Mouse (Mus musculus) hindbrain, embryonic 15.5 days (tissue): ENCODE data around the gene Nr5a2. TPM values are rescaled to one million over a fixed set of nuclear protein-coding genes. Genes with fewer than 3 reads are reported as not detected.

ENCODE experiments used
- ATAC-seq: fragments of 200-750 bp; cut with Nextera tagmentation; 2 replicates; pipeline ENCODE4 v1.8.0; 2017; ENCODE audit warnings: low read depth, moderate number of reproducible peaks, moderate TSS enrichment; ENCODE audit not compliant: low FRiP score
- H3K27ac ChIP-seq: fragments of 300-500 bp; sonication (generic); replicated peaks from 2 replicates; pipeline ENCODE4 v1.5.1; 2015; ENCODE audit warnings: mild to moderate bottlenecking, inconsistent platforms
- H3K27me3 ChIP-seq: fragments of 300-500 bp; sonication (generic); 2 replicates; pipeline ENCODE4 v1.6.1; 2015; ENCODE audit warnings: control low read depth, inconsistent platforms
- H3K36me3 ChIP-seq: fragments of 300-500 bp; sonication (generic); 2 replicates; pipeline ENCODE4 v1.6.1; 2015; ENCODE audit warnings: control low read depth, inconsistent platforms
- H3K4me1 ChIP-seq: fragments of 300-500 bp; sonication (generic); replicated peaks from 2 replicates; pipeline ENCODE4 v1.6.1; 2015; ENCODE audit warnings: control low read depth, inconsistent platforms
- H3K4me2 ChIP-seq: fragments of 300-500 bp; sonication (generic); 2 replicates; pipeline ENCODE4 v1.6.1; 2015; ENCODE audit warnings: moderate library complexity, mild to moderate bottlenecking, inconsistent platforms
- H3K4me3 ChIP-seq: fragments of 300-500 bp; sonication (generic); 2 replicates; pipeline ENCODE4 v1.5.1; 2015; ENCODE audit warnings: mild to moderate bottlenecking, inconsistent platforms
- H3K9ac ChIP-seq: fragments of 300-500 bp; sonication (generic); 2 replicates; pipeline ENCODE4 v1.6.1; 2015; ENCODE audit warnings: inconsistent platforms
- H3K9me3 ChIP-seq: fragments of 300-500 bp; sonication (generic); 2 replicates; pipeline ENCODE4 v1.6.1; 2016; ENCODE audit warnings: control low read depth, inconsistent platforms
- WGBS: fragments of 180-500 bp; shearing (Covaris S2); methylation state at CpG from one replicate; pipeline ENCODE4 v1.1.7; 2015; 5-methylcytosine and 5-hydroxymethylcytosine counted together
- polyA plus RNA-seq: library from polyadenylated mRNA; unstranded; fragments of >200 nt; fragmentation: Nextera tagmentation; extraction: Ambion mirVana; gene quantifications from 2 replicates; pipeline ENCODE4 v1.2.1, GENCODE M21; 2015

Gene Nr5a2
- polyA plus RNA-seq, 1 experiment from 2014 or later = 0.70 TPM

- Histone ChIP-seq H3K9me3 (no peaks in the 10 kb centered on the region), H3K36me3 (no peaks in the 10 kb centered on the region), H3K27me3 (no peaks in the 10 kb centered on the region), H3K27ac (no peak overlapping the region), H3K9ac (no peak overlapping the region), H3K4me2 (no peak overlapping the region), H3K4me1 (no peaks in the 10 kb centered on the region), H3K4me3 (no peak overlapping the region)
- WGBS = 65% methylated on average over 2 of the region's 2 CpGs
- no peak for ATAC-seq
These were observed 65.5 kb downstream of the Nr5a2 start for GRCm38 (mm10) chr1:136894753-136895152.

GRCm38 (mm10) chr1:136893162-136893561, 67.1 kb downstream of the Nr5a2 start:
- H3K9ac ChIP-seq = no peak overlapping the region
- 84% methylated on average over 6 of the region's 6 CpGs for WGBS
- no peak for ATAC-seq
- no peak overlapping the region for H3K4me2 ChIP-seq
- no peaks in the 10 kb centered on the region for H3K4me1 ChIP-seq
- no peaks in the 10 kb centered on the region for H3K9me3 ChIP-seq
- H3K36me3 ChIP-seq = no peaks in the 10 kb centered on the region
- H3K27me3 ChIP-seq = no peaks in the 10 kb centered on the region
- no peak overlapping the region for H3K27ac ChIP-seq
- no peak overlapping the region for H3K4me3 ChIP-seq

GRCm38 (mm10) chr1:136890439-136890838, 69.8 kb downstream of the Nr5a2 start:
- H3K27me3 ChIP-seq = no peaks in the 10 kb centered on the region
- H3K9me3 ChIP-seq = no peaks in the 10 kb centered on the region
- H3K27ac ChIP-seq = no peak overlapping the region
- H3K36me3 ChIP-seq = no peaks in the 10 kb centered on the region
- WGBS = 78% methylated on average over 7 of the region's 7 CpGs
- no peaks in the 10 kb centered on the region for H3K4me1 ChIP-seq
- no peak for ATAC-seq
- H3K4me2 ChIP-seq = no peak overlapping the region
- H3K9ac ChIP-seq = no peak overlapping the region
- H3K4me3 ChIP-seq = no peak overlapping the region

- H3K9me3 ChIP-seq = no peaks in the 10 kb centered on the region
- no peak overlapping the region for H3K27ac ChIP-seq
- WGBS = 30% methylated on average over 6 of the region's 6 CpGs
- no peak overlapping the region for H3K9ac ChIP-seq
- no peaks in the 10 kb centered on the region for H3K27me3 ChIP-seq
- H3K4me3 ChIP-seq = no peak overlapping the region
- H3K4me2 ChIP-seq = no peak overlapping the region
- ATAC-seq = no peak
- no peaks in the 10 kb centered on the region for H3K4me1 ChIP-seq
- H3K36me3 ChIP-seq = no peaks in the 10 kb centered on the region
These were observed 71.5 kb downstream of the Nr5a2 start for GRCm38 (mm10) chr1:136888704-136889103.

GRCm38 (mm10) chr1:136886678-136887077, 73.6 kb downstream of the Nr5a2 start:
- Histone ChIP-seq H3K4me1 (no peaks in the 10 kb centered on the region), H3K9me3 (no peaks in the 10 kb centered on the region), H3K27me3 (no peaks in the 10 kb centered on the region), H3K4me3 (no peak overlapping the region), H3K9ac (no peak overlapping the region), H3K27ac (no peak overlapping the region), H3K36me3 (no peaks in the 10 kb centered on the region), H3K4me2 (no peak overlapping the region)
- no peak for ATAC-seq
- 46% methylated on average over 6 of the region's 6 CpGs for WGBS

- no peak overlapping the region for H3K4me2 ChIP-seq
- no peaks in the 10 kb centered on the region for H3K27me3 ChIP-seq
- H3K9me3 ChIP-seq = no peaks in the 10 kb centered on the region
- H3K27ac ChIP-seq = no peak overlapping the region
- no peak overlapping the region for H3K9ac ChIP-seq
- H3K4me3 ChIP-seq = no peak overlapping the region
- no peaks in the 10 kb centered on the region for H3K36me3 ChIP-seq
- no peaks in the 10 kb centered on the region for H3K4me1 ChIP-seq
- ATAC-seq = no peak
- WGBS = 63% methylated on average over 13 of the region's 13 CpGs
These were observed 76.6 kb downstream of the Nr5a2 start for GRCm38 (mm10) chr1:136883458-136884174.

GRCm38 (mm10) chr1:136880260-136880659, 80.0 kb downstream of the Nr5a2 start:
- Histone ChIP-seq H3K36me3 (no peaks in the 10 kb centered on the region), H3K27me3 (no peaks in the 10 kb centered on the region), H3K4me3 (no peak overlapping the region), H3K9me3 (no peaks in the 10 kb centered on the region), H3K27ac (no peak overlapping the region), H3K9ac (no peak overlapping the region), H3K4me2 (no peak overlapping the region), H3K4me1 (no peaks in the 10 kb centered on the region)
- no peak for ATAC-seq
- 91% methylated on average over 8 of the region's 8 CpGs for WGBS

- no peak overlapping the region for H3K27ac ChIP-seq
- no peak overlapping the region for H3K4me2 ChIP-seq
- WGBS = 92% methylated on average over 3 of the region's 3 CpGs
- no peaks in the 10 kb centered on the region for H3K9me3 ChIP-seq
- H3K36me3 ChIP-seq = no peaks in the 10 kb centered on the region
- H3K9ac ChIP-seq = no peak overlapping the region
- no peak overlapping the region for H3K4me3 ChIP-seq
- no peaks in the 10 kb centered on the region for H3K27me3 ChIP-seq
- no peaks in the 10 kb centered on the region for H3K4me1 ChIP-seq
- no peak for ATAC-seq
These were observed 85.2 kb downstream of the Nr5a2 start for GRCm38 (mm10) chr1:136875006-136875405.

GRCm38 (mm10) chr1:136868955-136869354, 91.3 kb downstream of the Nr5a2 start:
- Histone ChIP-seq H3K4me2 (no peak overlapping the region), H3K27me3 (no peaks in the 10 kb centered on the region), H3K4me3 (no peak overlapping the region), H3K4me1 (no peaks in the 10 kb centered on the region), H3K27ac (no peak overlapping the region), H3K36me3 (no peaks in the 10 kb centered on the region), H3K9me3 (no peaks in the 10 kb centered on the region), H3K9ac (no peak overlapping the region)
- no peak for ATAC-seq
- 72% methylated on average over 6 of the region's 6 CpGs for WGBS

GRCm38 (mm10) chr1:136868285-136868684, 92.0 kb downstream of the Nr5a2 start:
- Histone ChIP-seq H3K36me3 (no peaks in the 10 kb centered on the region), H3K9me3 (no peaks in the 10 kb centered on the region), H3K4me1 (no peaks in the 10 kb centered on the region), H3K27me3 (no peaks in the 10 kb centered on the region), H3K4me3 (no peak overlapping the region), H3K4me2 (no peak overlapping the region), H3K27ac (no peak overlapping the region), H3K9ac (no peak overlapping the region)
- 82% methylated on average over 5 of the region's 5 CpGs for WGBS
- ATAC-seq = no peak

GRCm38 (mm10) chr1:136866481-136867092, 93.7 kb downstream of the Nr5a2 start:
- Histone ChIP-seq H3K9ac (no peak overlapping the region), H3K27me3 (no peaks in the 10 kb centered on the region), H3K9me3 (no peaks in the 10 kb centered on the region), H3K4me3 (no peak overlapping the region), H3K27ac (no peak overlapping the region), H3K4me1 (no peaks in the 10 kb centered on the region), H3K4me2 (no peak overlapping the region), H3K36me3 (no peaks in the 10 kb centered on the region)
- no peak for ATAC-seq
- 75% methylated on average over 9 of the region's 9 CpGs for WGBS

GRCm38 (mm10) chr1:136863209-136863608, 97.0 kb downstream of the Nr5a2 start:
- no peak overlapping the region for H3K9ac ChIP-seq
- 95% methylated on average over 6 of the region's 6 CpGs for WGBS
- H3K4me3 ChIP-seq = no peak overlapping the region
- no peaks in the 10 kb centered on the region for H3K4me1 ChIP-seq
- H3K27ac ChIP-seq = no peak overlapping the region
- no peaks in the 10 kb centered on the region for H3K27me3 ChIP-seq
- H3K9me3 ChIP-seq = no peaks in the 10 kb centered on the region
- no peak overlapping the region for H3K4me2 ChIP-seq
- no peaks in the 10 kb centered on the region for H3K36me3 ChIP-seq
- ATAC-seq = no peak

- no peak for ATAC-seq
- no peak overlapping the region for H3K27ac ChIP-seq
- no peak overlapping the region for H3K4me2 ChIP-seq
- no peaks in the 10 kb centered on the region for H3K36me3 ChIP-seq
- no peaks in the 10 kb centered on the region for H3K27me3 ChIP-seq
- H3K4me1 ChIP-seq = no peaks in the 10 kb centered on the region
- 55% methylated on average over 4 of the region's 4 CpGs for WGBS
- H3K9me3 ChIP-seq = no peaks in the 10 kb centered on the region
- no peak overlapping the region for H3K9ac ChIP-seq
- H3K4me3 ChIP-seq = no peak overlapping the region
These were observed 100.8 kb downstream of the Nr5a2 start for GRCm38 (mm10) chr1:136859454-136859853.
